Mouse (Mus musculus) kidney, postnatal 14 days (tissue): Measurements from ENCODE around the gene Kcnh4.

ENCODE experiments used
- DNase-seq: peaks from one replicate; pipeline ENCODE4 v3.0.0; 2022; ENCODE audit warnings: mixed read lengths

Gene Kcnh4

DNA sequence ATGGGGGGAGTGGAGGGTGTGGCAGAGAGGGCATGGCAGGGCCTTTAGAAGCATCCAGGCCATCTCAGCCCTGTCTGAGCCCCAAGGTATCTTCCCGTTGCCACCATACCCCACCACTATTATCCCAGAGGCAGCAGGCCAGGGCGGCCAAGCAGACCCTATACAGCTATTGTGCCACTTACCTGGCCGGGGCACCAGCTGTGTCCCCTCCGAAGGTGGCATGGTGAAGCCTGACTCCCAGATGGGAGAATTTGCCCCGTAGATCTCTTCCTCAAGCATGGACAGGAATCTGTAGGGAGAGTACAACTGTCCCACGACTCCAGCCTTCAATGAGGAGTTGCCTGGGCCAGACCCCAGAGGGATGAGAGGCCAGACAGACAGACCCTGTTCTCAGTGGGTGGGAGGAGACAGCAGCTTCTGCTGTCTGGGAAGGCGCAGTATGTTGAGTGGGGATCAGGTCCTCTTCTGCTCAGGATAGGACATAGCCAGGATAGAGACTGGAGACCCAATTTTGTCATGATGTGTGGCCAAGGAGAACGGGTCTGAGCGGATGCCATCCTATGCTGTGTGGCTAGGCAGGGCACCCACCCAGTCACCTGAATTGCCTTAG, 50.4 kb downstream of the Kcnh4 start:
- no peak for DNase-seq

- no peak for DNase-seq
These were observed 54.5 kb downstream of the Kcnh4 start for GRCm38 (mm10) chr11:100705095-100705747.

GRCm38 (mm10) chr11:100703851-100704531, 55.8 kb downstream of the Kcnh4 start, which contains the start of gene Dhx58:
Dhx58 (minus strand) TSS chr11:100704271.
- no peak for DNase-seq

DNA sequence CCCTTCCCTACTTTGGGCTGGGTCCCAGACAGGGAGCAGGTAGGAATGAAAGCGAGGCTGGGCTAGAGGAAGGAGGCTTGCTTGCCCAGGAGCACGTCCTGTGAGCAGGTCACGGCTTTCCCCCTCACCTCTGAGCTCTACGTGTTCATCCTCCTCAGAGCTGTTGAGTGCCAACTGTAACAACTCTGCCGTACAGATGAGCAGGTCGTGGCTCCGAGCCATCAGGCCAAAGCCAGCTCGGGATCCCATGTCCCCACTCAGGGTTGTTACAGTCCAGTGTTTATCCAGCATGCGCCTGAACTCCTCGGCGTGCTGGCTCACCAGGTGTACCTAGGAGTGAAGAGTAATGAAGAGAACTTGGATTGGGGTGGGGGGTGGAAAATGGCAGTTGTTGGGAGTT, 56.4 kb downstream of the Kcnh4 start:
- DNase-seq, result peak; percentile 51

- no peak for DNase-seq
These were observed 56.8 kb downstream of the Kcnh4 start for GRCm38 (mm10) chr11:100702906-100703305.

- peak; percentile 70 for DNase-seq
These were observed 57.5 kb downstream of the Kcnh4 start for GRCm38 (mm10) chr11:100702081-100702851.

DNA sequence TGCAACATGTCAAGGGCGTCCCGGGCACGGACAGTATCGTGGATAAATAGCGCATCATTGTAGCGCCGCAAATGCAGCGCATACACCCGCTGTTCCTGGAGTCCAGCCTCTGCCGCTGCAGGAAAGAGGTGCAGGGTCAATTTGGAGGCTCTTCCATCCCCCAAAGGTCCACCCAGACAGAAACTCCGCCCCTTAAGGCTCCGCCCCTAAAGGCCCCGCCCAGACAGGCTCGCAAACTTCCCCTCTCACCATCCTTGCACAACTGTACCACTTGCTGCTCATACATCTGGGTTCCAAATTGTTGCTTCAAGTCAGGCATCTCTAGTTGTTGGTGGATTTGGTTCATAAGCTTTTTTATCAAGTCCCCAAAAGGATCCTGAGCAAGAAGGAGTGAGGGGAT, 58.4 kb downstream of the Kcnh4 start:
- DNase-seq, result peak; percentile 53

GRCm38 (mm10) chr11:100700710-100701109, 59.0 kb downstream of the Kcnh4 start:
- DNase-seq, result no peak

DNA sequence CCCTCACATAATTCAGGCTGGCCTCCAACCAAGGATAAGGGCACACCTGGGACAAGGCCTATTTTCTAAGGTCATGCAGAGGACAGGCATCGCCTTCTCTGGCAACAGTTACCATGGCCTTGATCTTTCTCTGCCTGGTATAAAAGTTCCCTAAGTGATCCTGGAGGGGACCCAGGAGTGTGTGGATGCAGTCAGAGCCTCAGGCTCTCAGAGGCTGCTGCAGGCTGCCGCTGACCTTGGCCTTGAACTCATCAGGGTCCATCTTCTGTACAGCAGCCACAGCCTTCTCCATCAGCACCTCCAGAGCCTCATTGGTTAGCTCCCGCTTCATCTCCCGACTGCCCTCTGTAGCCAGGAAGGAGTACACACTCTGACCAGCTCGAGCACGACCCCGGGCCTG, 61.8 kb downstream of the Kcnh4 start:
- DNase-seq, result no peak

DNA sequence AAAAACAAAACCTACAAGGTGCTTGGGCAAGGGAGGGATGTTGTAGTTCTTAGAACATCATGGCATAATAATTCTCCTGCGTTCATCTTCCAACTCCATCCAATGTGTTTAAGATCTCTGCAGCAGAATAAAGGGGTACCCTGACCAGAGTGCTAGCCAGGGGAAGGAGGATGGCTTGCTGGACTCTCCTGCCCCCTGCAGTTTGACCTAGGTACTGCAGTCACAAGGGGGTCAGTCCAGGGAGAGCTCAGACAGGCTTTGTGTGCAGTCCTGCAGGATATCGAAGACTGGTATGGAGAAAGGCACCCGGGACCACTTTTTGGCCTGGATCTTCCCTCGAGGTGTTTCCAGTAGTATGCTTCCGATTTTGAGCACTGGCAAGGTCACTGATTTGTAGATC, 64.8 kb downstream of the Kcnh4 start:
- peak; percentile 81 for DNase-seq

DNA sequence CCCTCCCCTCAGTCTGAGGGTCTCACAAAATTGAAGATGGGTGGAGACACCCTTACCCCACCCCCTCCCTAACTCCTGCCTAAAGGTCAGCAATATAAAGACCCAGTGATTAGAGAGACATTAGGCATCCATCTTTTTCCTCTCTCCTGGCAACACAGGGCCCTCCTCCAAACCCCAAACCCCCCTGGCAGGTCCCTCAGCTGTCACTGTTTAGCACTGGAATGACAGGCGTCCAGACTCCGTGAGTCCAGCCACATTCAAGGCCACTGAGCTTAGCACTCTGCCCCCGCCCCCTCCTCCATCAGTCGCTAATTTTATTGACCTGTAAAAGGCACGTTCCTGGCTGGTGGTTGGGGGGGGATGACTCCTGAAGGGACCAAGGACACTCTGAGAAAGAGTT, 66.6 kb downstream of the Kcnh4 start:
- DNase-seq, result no peak

GRCm38 (mm10) chr11:100692164-100692616, 67.6 kb downstream of the Kcnh4 start, which contains the start of gene Zfp385c:
Zfp385c (minus strand) TSS chr11:100692455.
- peak; percentile 34 for DNase-seq

- DNase-seq, result no peak
These were observed 69.4 kb downstream of the Kcnh4 start for GRCm38 (mm10) chr11:100690389-100690788.
